Mouse (Mus musculus) bone marrow, adult 2 months (tissue): Measurements from ENCODE around the gene Slc6a17.

Experiments used
- CTCF ChIP-seq: fragments of 200-500 bp; IDR thresholded peaks from 2 replicates; pipeline ENCODE4 v1.5.1; 2011; ENCODE audit warnings: low read length, control low read depth; ENCODE audit not compliant: control insufficient read depth, insufficient read depth
- POLR2A ChIP-seq: fragments of 200-500 bp; IDR thresholded peaks from 2 replicates; pipeline ENCODE4 v1.6.1; 2011; ENCODE audit warnings: low read depth, mild to moderate bottlenecking, control low read depth, low read length, borderline replicate concordance; ENCODE audit not compliant: control insufficient read depth

DNA sequence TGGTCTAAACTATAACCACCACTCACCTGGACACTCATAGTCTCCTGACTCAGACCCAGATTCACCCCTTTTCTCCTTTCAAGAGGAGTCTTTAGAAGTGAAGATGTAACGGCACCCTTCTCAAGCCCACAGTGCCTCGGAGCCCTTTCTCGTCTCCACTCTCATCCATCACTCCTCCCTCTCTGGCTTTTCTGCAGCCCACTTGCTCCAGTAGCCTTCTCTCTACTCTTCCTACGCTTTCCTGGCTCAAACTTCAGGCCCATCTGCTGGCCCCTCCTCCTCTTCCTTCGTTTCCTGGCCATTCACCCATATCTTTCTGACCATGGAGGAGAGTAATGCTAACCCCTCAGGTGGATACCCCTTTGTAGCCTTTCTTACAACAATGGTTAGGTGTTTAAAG is 3.1 kb upstream of the Slc6a17 start:
- TF ChIP-seq CTCF: no peak
- TF ChIP-seq POLR2A: no peak
